Mouse (Mus musculus) hindbrain, postnatal 0 days (tissue): Measurements from ENCODE around the gene Pold4. TPM values are rescaled to one million over a fixed set of nuclear protein-coding genes. Genes with fewer than 3 reads are reported as not detected.

ENCODE experiments used
- ATAC-seq: fragments of 200-750 bp; cut with Nextera tagmentation; 2 replicates; pipeline ENCODE4 v1.8.0; 2017; ENCODE audit warnings: mild to moderate bottlenecking, moderate TSS enrichment, moderate library complexity
- DNase-seq: peaks from one replicate; pipeline ENCODE4 v3.0.0-alpha.2; 2015; ENCODE audit warnings: low spot score
- H3K27ac ChIP-seq: fragments of 300-500 bp; sonication (generic); 2 replicates; pipeline ENCODE4 v1.5.1; 2014; ENCODE audit warnings: mild to moderate bottlenecking
- H3K27me3 ChIP-seq: fragments of 300-500 bp; sonication (generic); 2 replicates; pipeline ENCODE4 v1.6.1; 2014; ENCODE audit warnings: low read length, mixed read lengths; ENCODE audit not compliant: insufficient read depth
- H3K36me3 ChIP-seq: fragments of 300-500 bp; sonication (generic); 2 replicates; pipeline ENCODE4 v1.6.1; 2014; ENCODE audit warnings: low read length, mixed read lengths; ENCODE audit not compliant: insufficient read depth
- H3K4me1 ChIP-seq: fragments of 300-500 bp; sonication (generic); 2 replicates; pipeline ENCODE4 v1.6.1; 2014; ENCODE audit warnings: antibody characterized with exemption, low read length, mixed read lengths; ENCODE audit not compliant: insufficient read depth
- H3K4me2 ChIP-seq: fragments of 300-500 bp; sonication (generic); 2 replicates; pipeline ENCODE4 v1.6.1; 2014; ENCODE audit warnings: low read depth, mild to moderate bottlenecking, low read length, moderate library complexity, mixed read lengths
- H3K4me3 ChIP-seq: fragments of 300-500 bp; sonication (generic); 2 replicates; pipeline ENCODE4 v1.5.1; 2014; ENCODE audit warnings: low read length
- H3K9ac ChIP-seq: fragments of 300-500 bp; sonication (generic); replicated peaks from 2 replicates; pipeline ENCODE4 v1.6.1; 2014; ENCODE audit warnings: mild to moderate bottlenecking, low read length, moderate library complexity, mixed read lengths
- H3K9me3 ChIP-seq: fragments of 300-500 bp; sonication (generic); 2 replicates; pipeline ENCODE4 v1.6.1; 2016; ENCODE audit warnings: low read length, mixed read lengths
- CTCF ChIP-seq: IDR thresholded peaks from 2 replicates; pipeline ENCODE4 v1.5.1; 2016; ENCODE audit warnings: antibody characterized with exemption, control low read depth, low read depth
- WGBS: fragments of 180-500 bp; shearing (Covaris S2); extraction: QIAGEN DNeasy Blood & Tissue Kit; methylation state at CpG from one replicate; pipeline ENCODE4 v1.1.7; 2014; 5-methylcytosine and 5-hydroxymethylcytosine counted together
- polyA plus RNA-seq: library from polyadenylated mRNA; unstranded; fragments of >200 nt; fragmentation: Nextera tagmentation; extraction: Ambion mirVana; gene quantifications from 2 replicates; pipeline ENCODE4 v1.2.1, GENCODE M21; 2015
- total RNA-seq: library from RNA; depleted of rRNA; stranded (reverse); fragments of >200 nt; gene quantifications from 2 replicates; pipeline ENCODE4 v1.2.3, GENCODE M21; 2014

Gene Pold4
- total and polyA plus RNA-seq, 2 experiments from 2014 or later = 24.5 to 28.7 TPM

DNA sequence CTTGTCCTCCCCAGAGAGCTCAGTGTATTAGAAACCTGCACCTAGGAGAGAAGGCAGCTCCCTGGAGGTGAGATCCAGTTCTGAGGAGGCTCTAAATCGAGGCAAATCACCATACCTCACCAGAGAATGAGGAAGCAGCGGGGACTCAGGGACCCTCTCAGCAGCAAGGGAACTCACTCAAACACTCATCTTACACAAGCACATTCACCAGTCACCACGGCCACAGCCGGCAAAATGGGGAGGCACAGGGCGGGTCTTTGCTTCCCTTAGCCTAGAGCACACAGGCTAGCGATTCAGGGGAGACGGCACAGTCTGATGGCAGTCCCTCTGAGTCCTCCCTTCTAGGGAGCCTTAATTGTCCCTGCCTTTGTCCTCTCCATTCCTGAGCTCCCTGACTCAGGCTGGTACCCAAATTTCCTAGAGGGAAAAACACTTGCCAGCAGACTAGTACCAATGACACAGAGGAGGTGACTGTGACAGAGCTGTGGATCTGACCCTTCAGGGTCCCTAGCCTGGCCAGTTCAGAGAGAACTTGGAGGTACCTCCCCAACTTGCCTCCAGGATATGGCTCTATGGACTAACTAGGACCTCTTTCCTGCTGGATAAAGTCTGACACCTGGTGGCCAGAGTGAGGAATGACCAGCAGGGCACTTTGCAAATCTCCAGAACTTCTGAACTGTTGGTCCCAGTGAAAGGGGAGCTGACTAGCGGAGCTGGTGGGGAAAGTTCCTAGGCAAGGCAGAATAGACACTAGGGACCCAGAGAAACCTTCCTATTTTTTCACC lies 3.6 kb upstream of the Pold4 start:
- Histone ChIP-seq H3K27ac (no peak overlapping the region), H3K27me3 (no peaks in the 10 kb centered on the region), H3K9ac (no peak overlapping the region), H3K4me2 (no peak overlapping the region), H3K4me3 (no peak overlapping the region), H3K36me3 (no peaks in the 10 kb centered on the region), H3K9me3 (no peaks in the 10 kb centered on the region), H3K4me1 (peaks cover 6% of the 10 kb centered on the region; the same call in 1 of the 2 replicates)
- peak; percentile 22; the same call in 1 of the 2 replicates for ATAC-seq
- TF ChIP-seq CTCF = peak; percentile 95
- WGBS = 25% methylated on average over 8 of the region's 8 CpGs
- DNase-seq = peak; percentile 89

DNA sequence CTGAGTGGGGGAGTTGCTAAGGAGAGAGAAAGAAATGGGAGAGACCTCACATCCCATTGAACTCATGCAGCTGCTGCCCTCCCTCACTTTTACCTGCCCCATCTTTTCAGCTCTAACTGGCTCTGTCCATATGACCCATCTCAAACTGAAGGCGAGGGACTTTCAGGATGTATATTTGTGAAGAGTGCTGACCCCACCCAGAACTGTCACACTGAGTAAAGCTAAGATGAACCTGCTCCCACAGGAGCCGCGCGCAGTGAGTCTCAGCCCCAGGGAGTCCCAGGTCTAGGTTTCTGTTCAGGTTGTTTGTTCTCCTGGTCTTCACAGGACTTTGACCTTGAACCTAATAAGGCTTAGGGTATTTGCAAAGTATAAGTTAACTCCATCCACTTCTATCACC lies 2.8 kb upstream of the Pold4 start:
- H3K27me3 ChIP-seq = no peaks in the 10 kb centered on the region
- no peak overlapping the region for H3K4me2 ChIP-seq
- no peak overlapping the region for H3K9ac ChIP-seq
- 83% methylated on average over 4 of the region's 4 CpGs for WGBS
- H3K36me3 ChIP-seq = no peaks in the 10 kb centered on the region
- peaks cover 6% of the 10 kb centered on the region; the same call in 1 of the 2 replicates for H3K4me1 ChIP-seq
- ATAC-seq = no peak
- H3K27ac ChIP-seq = no peak overlapping the region
- H3K9me3 ChIP-seq = no peaks in the 10 kb centered on the region
- H3K4me3 ChIP-seq = no peak overlapping the region
- no peak for DNase-seq
- no peak for TF ChIP-seq CTCF

DNA sequence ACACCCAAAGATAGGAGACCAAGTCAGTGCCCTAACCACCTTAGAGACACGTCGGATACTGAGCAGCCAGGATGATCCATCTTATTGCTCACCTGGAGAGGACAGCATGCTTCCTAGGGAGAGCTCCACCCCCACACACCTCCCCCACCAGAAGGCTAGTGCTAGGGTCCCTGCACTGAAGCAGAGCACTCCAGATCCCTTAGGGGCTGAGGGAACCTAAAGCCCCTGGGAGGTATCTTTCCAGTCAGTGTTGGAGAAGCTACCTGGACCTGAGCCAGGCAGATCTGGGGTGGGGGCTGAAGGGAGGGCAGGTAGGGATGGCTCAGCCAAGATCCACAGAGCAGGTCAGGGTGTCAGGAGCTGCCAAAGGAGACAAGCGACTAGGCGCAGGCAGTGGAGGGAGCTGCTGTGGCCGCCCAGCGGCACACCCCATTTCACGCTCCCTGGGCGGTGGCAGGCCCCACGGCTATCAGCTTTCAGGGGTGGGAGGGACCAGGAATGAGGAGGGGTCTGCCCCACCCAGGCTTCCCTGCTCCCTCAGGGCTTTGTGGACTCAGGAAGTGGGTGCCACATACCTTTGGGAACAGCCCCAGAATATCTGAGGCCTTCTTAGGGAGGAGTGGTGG lies 2.1 kb upstream of the Pold4 start:
- Histone ChIP-seq H3K4me1 (peaks cover 6% of the 10 kb centered on the region; the same call in 1 of the 2 replicates), H3K27me3 (no peaks in the 10 kb centered on the region), H3K27ac (no peak overlapping the region), H3K4me3 (no peak overlapping the region), H3K36me3 (no peaks in the 10 kb centered on the region), H3K4me2 (no peak overlapping the region), H3K9me3 (no peaks in the 10 kb centered on the region), H3K9ac (no peak overlapping the region)
- no peak for ATAC-seq
- WGBS = 30% methylated on average over 9 of the region's 9 CpGs
- TF ChIP-seq CTCF = no peak
- no peak for DNase-seq

DNA sequence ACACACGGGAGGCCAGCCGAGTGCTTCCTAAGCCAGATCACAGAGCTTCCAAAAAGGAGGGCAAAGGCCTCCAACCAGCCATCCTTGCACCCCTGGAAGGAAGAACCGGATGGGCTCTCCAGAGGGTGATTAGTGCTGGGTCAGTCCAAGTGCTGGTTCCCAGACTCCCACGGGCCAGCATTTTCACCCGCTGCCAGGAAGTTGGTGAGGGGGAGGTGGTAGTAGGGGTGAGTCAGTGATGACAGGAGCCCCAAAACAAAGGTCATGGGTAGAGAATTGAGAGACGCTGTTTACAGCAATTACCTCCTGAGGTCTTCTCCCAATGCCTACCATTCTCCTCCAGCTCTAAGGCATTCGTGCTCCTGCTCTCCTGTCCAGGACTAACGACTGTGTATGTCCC lies 1.3 kb upstream of the Pold4 start:
- no peak overlapping the region for H3K4me3 ChIP-seq
- no peak overlapping the region for H3K27ac ChIP-seq
- no peak overlapping the region for H3K9ac ChIP-seq
- H3K27me3 ChIP-seq = no peaks in the 10 kb centered on the region
- ATAC-seq (no peak), DNase-seq (no peak)
- no peaks in the 10 kb centered on the region for H3K36me3 ChIP-seq
- no peak for TF ChIP-seq CTCF
- 67% methylated on average over 8 of the region's 8 CpGs for WGBS
- no peaks in the 10 kb centered on the region for H3K9me3 ChIP-seq
- H3K4me1 ChIP-seq = peaks cover 6% of the 10 kb centered on the region; the same call in 1 of the 2 replicates
- H3K4me2 ChIP-seq = no peak overlapping the region

DNA sequence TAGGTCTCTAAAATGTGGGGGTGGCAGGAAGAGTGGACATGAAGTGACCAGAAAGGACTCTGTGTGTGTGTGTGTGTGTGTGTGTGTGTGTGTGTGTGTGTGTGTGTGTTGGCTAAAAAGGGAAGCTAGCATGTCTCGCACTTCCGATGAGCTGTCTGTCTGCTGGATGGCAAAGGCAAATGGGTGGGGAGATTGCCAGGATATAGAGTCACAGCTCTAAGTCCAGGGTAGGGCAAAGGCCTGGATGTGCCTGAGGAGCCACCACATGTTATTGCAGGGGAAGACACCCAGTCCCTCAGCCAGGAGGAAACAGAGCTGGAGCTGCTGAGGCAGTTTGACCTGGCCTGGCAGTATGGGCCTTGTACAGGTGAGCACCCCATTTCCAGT lies 480 bp downstream of the Pold4 start:
- peaks cover 6% of the 10 kb centered on the region; the same call in 1 of the 2 replicates for H3K4me1 ChIP-seq
- no peak for DNase-seq
- no peaks in the 10 kb centered on the region for H3K27me3 ChIP-seq
- no peak; the same call in 1 of the 2 replicates for ATAC-seq
- peak overlapping the region; percentile 80 for H3K4me2 ChIP-seq
- H3K9ac ChIP-seq = peak overlapping the region; percentile 59
- whole genome bisulfite sequencing = 13% methylated on average over 2 of the region's 2 CpGs
- H3K4me3 ChIP-seq = peak overlapping the region; percentile 44
- no peaks in the 10 kb centered on the region for H3K9me3 ChIP-seq
- peak overlapping the region; percentile 77 for H3K27ac ChIP-seq
- TF ChIP-seq CTCF = no peak
- H3K36me3 ChIP-seq = no peaks in the 10 kb centered on the region

DNA sequence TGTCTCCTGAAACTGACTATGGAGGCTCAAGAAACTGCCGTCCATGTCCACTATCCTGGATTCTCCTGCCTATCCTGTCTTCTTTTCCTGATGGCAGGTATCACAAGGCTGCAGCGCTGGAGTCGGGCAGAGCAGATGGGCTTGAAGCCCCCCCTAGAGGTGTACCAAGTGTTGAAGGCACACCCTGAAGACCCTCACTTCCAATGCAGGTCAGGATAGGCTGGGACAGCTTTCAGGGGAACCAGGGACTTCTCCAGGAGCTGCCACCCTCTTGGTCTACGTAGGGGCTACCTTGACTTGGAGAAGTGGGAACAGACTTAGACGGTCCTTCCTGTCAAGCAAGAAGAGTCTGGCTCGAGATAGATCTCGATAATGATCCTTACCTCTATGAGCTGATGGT lies 952 bp downstream of the Pold4 start:
- H3K9me3 ChIP-seq = no peaks in the 10 kb centered on the region
- peak overlapping the region; percentile 59; the same call in 1 of the 2 replicates for H3K9ac ChIP-seq
- no peaks in the 10 kb centered on the region for H3K36me3 ChIP-seq
- H3K4me1 ChIP-seq = peaks cover 6% of the 10 kb centered on the region; the same call in 1 of the 2 replicates
- 80% methylated on average over 7 of the region's 7 CpGs for WGBS
- H3K27ac ChIP-seq = peak overlapping the region; percentile 77
- peak overlapping the region; percentile 80 for H3K4me2 ChIP-seq
- ATAC-seq (no peak), DNase-seq (no peak)
- no peak for TF ChIP-seq CTCF
- no peaks in the 10 kb centered on the region for H3K27me3 ChIP-seq
- no peak overlapping the region for H3K4me3 ChIP-seq
